Mouse (Mus musculus) thymus, adult 2 months (tissue): ENCODE data around the gene Ephb1. TPM values are rescaled to one million over a fixed set of nuclear protein-coding genes. Genes with fewer than 3 reads are reported as not detected.

Source experiments
- DNase-seq: peaks from one replicate; pipeline ENCODE4 v3.0.0; 2021
- H3K27ac ChIP-seq: fragments of 200-500 bp; 2 replicates; pipeline ENCODE4 v1.5.1; 2012; ENCODE audit warnings: low read length, control low read depth; ENCODE audit not compliant: control insufficient read depth, insufficient read depth
- H3K27me3 ChIP-seq: fragments of 200-500 bp; 2 replicates; pipeline ENCODE4 v1.6.1; 2012; ENCODE audit warnings: mild to moderate bottlenecking, low read length, moderate library complexity, mixed read lengths; ENCODE audit not compliant: control insufficient read depth, insufficient read depth
- H3K36me3 ChIP-seq: fragments of 200-500 bp; 2 replicates; pipeline ENCODE4 v1.6.1; 2012; ENCODE audit warnings: mild to moderate bottlenecking, low read length, moderate library complexity; ENCODE audit not compliant: control insufficient read depth, insufficient read depth
- H3K4me1 ChIP-seq: fragments of 200-500 bp; replicated peaks from 2 replicates; pipeline ENCODE4 v1.6.1; 2012; ENCODE audit warnings: low read length; ENCODE audit not compliant: control insufficient read depth, insufficient read depth
- H3K4me3 ChIP-seq: fragments of 200-500 bp; 2 replicates; pipeline ENCODE4 v1.5.1; 2012; ENCODE audit warnings: mild to moderate bottlenecking, low read length, control low read depth, moderate library complexity; ENCODE audit not compliant: control insufficient read depth, insufficient read depth
- CTCF ChIP-seq: fragments of 200-500 bp; IDR thresholded peaks from 2 replicates; pipeline ENCODE4 v1.5.1; 2012; ENCODE audit warnings: mild to moderate bottlenecking, control low read depth, low read length, moderate library complexity, borderline replicate concordance; ENCODE audit not compliant: control insufficient read depth, poor library complexity, insufficient read depth; ENCODE audit errors: extremely low read depth
- POLR2A ChIP-seq: fragments of 200-500 bp; IDR thresholded peaks from 2 replicates; pipeline ENCODE4 v1.6.1; 2012; ENCODE audit warnings: mild to moderate bottlenecking, low read length, control low read depth, moderate library complexity; ENCODE audit not compliant: control insufficient read depth, poor library complexity, insufficient read depth; ENCODE audit errors: extremely low read depth
- WGBS: fragments of 180-500 bp; shearing (Covaris S2); methylation state at CpG from one replicate; pipeline ENCODE4 v1.1.7; 2018; 5-methylcytosine and 5-hydroxymethylcytosine counted together
- polyA plus RNA-seq: library from polyadenylated mRNA; depleted of rRNA; stranded (reverse); fragments of >200 nt; gene quantifications from 2 replicates; pipeline ENCODE4 v1.2.3, GENCODE M21; 2012

Gene Ephb1
- polyA plus RNA-seq, 1 experiment, result 0.43 TPM

DNA sequence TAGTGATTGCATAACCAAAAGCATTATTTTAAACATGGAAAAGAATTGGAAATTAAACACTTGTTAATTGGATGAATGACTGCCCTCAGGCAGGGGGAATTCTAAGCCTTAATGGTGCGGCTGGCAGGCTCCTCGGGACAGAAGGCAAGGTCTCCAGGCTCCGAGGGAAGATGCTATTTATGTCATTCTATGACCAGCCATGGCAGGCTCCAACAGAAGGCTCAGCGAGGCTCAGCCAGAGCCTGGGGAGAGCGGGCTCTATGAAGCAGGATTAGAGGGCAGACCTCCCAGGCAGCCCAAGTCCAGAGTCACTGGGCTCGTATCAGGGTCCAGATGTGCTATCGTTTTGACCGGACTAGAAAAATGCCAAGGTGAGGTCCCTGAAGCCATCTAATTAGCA is 55.8 kb downstream of the Ephb1 start:
- WGBS, result 85% methylated on average over 8 of the region's 8 CpGs
- H3K27ac ChIP-seq, result no peak overlapping the region
- no peak overlapping the region for H3K4me3 ChIP-seq
- H3K4me1 ChIP-seq, result no peaks in the 10 kb centered on the region
- DNase-seq, result no peak
- TF ChIP-seq POLR2A (no peak), CTCF (no peak)
- no peaks in the 10 kb centered on the region for H3K36me3 ChIP-seq
- H3K27me3 ChIP-seq, result no peaks in the 10 kb centered on the region

DNA sequence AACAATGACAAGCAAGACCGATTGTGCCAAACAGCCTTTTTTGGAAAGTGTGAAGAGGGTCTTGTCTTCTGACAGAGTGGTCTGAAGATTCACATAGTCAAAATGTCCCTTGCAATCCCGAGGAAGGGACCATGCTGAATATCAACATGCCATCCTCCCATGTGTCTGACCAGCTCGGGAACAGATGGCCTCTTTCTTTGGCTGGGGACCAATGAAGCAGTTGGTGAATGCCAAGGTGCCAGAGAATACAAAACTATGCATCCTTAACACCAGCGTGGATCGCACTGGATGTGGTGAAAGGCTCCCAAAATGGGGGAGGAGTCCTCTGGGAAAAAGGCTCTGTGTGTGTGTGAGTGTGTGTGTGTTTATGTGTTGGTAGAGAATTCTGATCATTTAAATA is 56.5 kb downstream of the Ephb1 start:
- DNase-seq, result no peak
- WGBS, result 89% methylated on average over 5 of the region's 5 CpGs
- no peaks in the 10 kb centered on the region for H3K27me3 ChIP-seq
- H3K36me3 ChIP-seq, result no peaks in the 10 kb centered on the region
- no peak overlapping the region for H3K27ac ChIP-seq
- no peak overlapping the region for H3K4me3 ChIP-seq
- no peaks in the 10 kb centered on the region for H3K4me1 ChIP-seq
- no peak for TF ChIP-seq CTCF
- TF ChIP-seq POLR2A, result no peak

DNA sequence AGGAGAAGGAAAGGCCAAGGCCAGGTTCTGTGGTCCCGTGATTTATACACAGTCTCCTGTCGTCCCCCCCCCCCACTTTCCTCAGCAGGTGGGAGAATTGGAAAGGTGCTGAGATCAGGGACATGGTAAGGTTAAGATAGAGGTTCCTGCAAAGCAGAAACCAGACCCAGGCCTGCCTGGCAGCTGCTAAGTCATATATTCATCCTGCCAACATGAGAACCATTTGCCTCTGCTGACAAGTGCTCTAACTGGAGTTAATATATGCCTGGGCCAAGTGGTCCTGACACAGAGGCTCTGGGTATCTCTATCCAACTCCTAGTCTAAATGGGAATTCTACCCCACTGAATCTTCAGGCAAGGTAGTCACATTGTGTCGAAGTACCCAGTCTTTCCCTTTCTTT is 57.3 kb downstream of the Ephb1 start:
- Histone ChIP-seq H3K27me3 (no peaks in the 10 kb centered on the region), H3K27ac (no peak overlapping the region), H3K36me3 (no peaks in the 10 kb centered on the region), H3K4me1 (no peaks in the 10 kb centered on the region), H3K4me3 (no peak overlapping the region)
- 77% methylated on average over 3 of the region's 3 CpGs for WGBS
- TF ChIP-seq POLR2A (no peak), CTCF (no peak)
- DNase-seq, result no peak

DNA sequence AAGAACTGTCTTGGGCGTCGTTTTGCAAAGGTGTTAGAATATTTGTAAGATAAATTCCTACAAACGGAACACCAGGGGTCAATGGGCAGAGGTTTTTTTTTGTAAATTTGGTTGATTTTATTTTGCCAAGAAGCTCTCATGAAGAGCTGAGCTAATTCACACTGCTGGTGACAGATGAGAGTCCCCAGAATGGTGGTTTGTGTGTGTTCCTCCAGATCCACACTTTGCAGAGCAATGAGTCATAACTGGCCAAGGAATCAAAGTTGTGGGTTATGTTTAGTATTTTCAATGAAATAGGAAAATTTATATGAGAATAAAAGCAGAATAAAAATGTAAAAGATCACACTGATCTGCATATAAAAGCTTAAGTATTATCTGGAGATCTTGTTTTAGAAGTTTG is 60.9 kb downstream of the Ephb1 start:
- Histone ChIP-seq H3K27ac (no peak overlapping the region), H3K4me3 (no peak overlapping the region), H3K27me3 (no peaks in the 10 kb centered on the region), H3K36me3 (no peaks in the 10 kb centered on the region), H3K4me1 (no peaks in the 10 kb centered on the region)
- no peak for TF ChIP-seq CTCF
- DNase-seq, result no peak
- WGBS, result 95% methylated on average over 3 of the region's 3 CpGs

DNA sequence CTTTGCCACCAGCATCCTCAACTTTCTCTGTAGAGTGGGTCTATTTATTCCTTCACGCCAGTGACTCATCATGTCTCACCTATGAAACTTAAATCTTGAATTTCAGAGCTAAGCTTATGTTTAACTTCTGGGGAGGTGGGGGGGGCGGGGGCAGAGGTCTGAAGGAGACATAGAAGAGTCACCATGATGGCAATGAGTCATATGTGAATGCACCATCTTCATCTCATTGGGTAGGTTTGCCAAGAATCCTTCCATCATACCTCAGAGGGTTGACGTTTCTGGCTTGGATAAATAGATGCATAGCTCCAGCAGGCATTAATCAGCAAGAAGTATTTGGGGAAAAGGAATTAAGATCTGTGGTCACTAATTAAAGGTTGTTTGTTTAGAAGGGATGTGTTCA is 63.3 kb downstream of the Ephb1 start:
- no peaks in the 10 kb centered on the region for H3K4me1 ChIP-seq
- no peaks in the 10 kb centered on the region for H3K27me3 ChIP-seq
- H3K36me3 ChIP-seq, result no peaks in the 10 kb centered on the region
- TF ChIP-seq POLR2A (no peak), CTCF (no peak)
- 84% methylated on average over 3 of the region's 3 CpGs for WGBS
- DNase-seq, result no peak
- H3K4me3 ChIP-seq, result no peak overlapping the region
- H3K27ac ChIP-seq, result no peak overlapping the region

DNA sequence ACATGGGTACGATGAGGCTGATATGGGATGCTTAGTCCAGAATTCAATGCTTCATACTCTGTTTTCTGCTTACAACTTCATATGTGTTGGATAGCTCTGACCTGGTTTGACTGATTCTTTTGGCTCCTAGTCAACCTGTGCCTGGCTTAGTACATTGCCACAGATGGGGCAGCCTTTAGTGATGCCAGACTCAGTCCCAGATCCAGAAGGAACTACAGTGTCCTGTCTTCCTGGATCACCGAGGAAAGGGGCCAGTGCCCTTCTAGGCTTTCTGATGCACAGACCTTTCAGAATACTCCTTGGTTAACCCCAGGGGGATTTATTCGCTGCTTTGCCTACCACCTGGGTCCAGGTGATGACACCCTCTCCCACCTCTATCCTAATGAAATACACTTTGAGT is 66.1 kb downstream of the Ephb1 start:
- WGBS, result 91% methylated on average over 3 of the region's 3 CpGs

DNA sequence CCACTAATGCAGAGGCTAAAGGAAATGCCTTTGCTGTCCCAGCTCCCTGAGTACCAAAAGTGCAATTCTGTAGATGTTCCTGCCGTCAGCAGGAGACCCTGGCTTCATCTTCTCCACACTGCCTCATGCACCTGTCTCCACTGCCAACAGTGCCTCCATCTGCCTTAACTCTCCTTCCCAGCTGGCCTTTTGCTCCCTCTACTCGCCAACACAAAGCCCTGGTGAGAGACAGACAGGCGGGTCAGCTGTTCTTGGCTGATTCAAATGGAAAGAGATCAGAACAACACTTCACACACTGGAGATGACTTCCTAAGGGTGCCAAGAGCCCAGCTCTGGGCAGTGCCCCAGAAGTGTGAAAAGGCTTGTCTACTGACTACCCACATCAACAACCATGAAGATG is 78.6 kb downstream of the Ephb1 start:
- Histone ChIP-seq H3K27me3 (no peaks in the 10 kb centered on the region), H3K27ac (no peak overlapping the region), H3K4me1 (no peaks in the 10 kb centered on the region), H3K4me3 (no peak overlapping the region), H3K36me3 (no peaks in the 10 kb centered on the region)
- DNase-seq, result no peak
- 94% methylated on average over 3 of the region's 3 CpGs for WGBS
- no peak for TF ChIP-seq CTCF
- TF ChIP-seq POLR2A, result no peak

More for the DNA sequence above, 66.1 kb downstream of the Ephb1 start:
- H3K4me3 ChIP-seq, result no peak overlapping the region
- H3K36me3 ChIP-seq, result no peaks in the 10 kb centered on the region
- no peaks in the 10 kb centered on the region for H3K4me1 ChIP-seq
- no peak for TF ChIP-seq POLR2A
- TF ChIP-seq CTCF, result no peak
- H3K27ac ChIP-seq, result no peak overlapping the region
- DNase-seq, result no peak
- H3K27me3 ChIP-seq, result no peaks in the 10 kb centered on the region

DNA sequence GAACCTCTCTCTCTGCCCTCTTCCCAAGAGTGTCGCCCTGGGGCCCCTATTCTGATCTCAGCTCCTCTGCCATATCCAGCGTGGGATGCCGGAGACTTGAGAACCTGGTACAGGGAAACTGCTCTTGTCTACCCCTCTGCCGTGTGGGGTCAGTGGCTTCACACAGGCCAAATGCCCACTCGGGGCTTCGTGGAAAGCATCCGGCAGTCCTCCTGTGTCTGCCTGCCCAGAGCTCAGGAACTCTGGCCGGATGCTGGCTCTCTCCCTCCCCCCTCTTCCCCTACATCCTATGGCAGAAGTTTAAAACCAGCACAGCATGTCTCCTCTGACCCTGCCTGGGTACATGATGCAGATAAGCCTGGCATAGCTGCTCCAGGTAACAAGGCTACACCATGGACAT is 80.5 kb downstream of the Ephb1 start:
- H3K4me3 ChIP-seq, result no peak overlapping the region
- no peaks in the 10 kb centered on the region for H3K36me3 ChIP-seq
- no peak for TF ChIP-seq CTCF
- no peak for TF ChIP-seq POLR2A
- no peaks in the 10 kb centered on the region for H3K4me1 ChIP-seq
- H3K27me3 ChIP-seq, result no peaks in the 10 kb centered on the region
- WGBS, result 63% methylated on average over 8 of the region's 8 CpGs
- no peak overlapping the region for H3K27ac ChIP-seq
- no peak for DNase-seq
